Mouse (Mus musculus): Measurements from ENCODE around the gene Krtap3-1.

The Krtap3-1 gene

GRCm38 (mm10) chr11:99521288-99521860 is 45.1 kb downstream of the Krtap3-1 start, which contains the start of gene Krt39:
Krt39 (minus strand) TSS chr11:99521338.
- no peak for DNase-seq (ENCODE audit: low spot score in 2 of 2)

All from right cerebral cortex, postnatal 10 days (tissue).